Mouse (Mus musculus): ENCODE results near the gene Olfr1361.

DNA sequence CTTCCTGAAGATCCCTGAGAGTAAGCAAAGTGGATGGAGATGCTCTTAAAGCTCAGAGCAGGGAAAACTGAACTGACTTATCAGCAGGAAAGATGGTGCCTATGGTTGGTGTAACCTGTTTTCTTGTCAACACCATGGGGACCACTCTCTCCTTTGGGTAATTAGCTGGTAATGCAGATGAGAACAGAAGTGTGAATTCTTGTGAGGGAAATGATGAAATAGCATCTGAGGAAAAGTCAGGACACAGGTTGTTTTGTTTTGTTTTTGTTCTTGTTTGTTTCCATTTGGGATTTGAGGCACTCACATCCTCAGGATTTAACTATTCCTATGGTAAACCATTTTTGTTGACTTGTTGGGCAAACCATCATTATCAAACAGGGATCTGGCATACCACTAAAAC, 49.3 kb downstream of the Olfr1361 start, which contains the start of gene Olfr1362:
- TF ChIP-seq ZC3H11A (IDR thresholded peaks at IDR 0.05; ENCODE audit: borderline replicate concordance, low read depth, low read length) (no peak), CHD2 (IDR thresholded peaks at IDR 0.05; ENCODE audit: low read depth, low read length) (no peak)

All from ES-E14 (cell line).